Mouse (Mus musculus) spleen, adult 10 weeks (tissue): Measurements from ENCODE around the gene Gm28041. TPM values are rescaled to one million over a fixed set of nuclear protein-coding genes. Genes with fewer than 3 reads are reported as not detected.

ENCODE experiments used
- polyA plus RNA-seq: library from polyadenylated mRNA; stranded (reverse); fragments of 350-450 nt; fragmentation: Illumina TruSeq; extraction: RNeasy Lipid Tissue Mini Kit (QIAGEN cat#74804); gene quantifications from one replicate; pipeline ENCODE4 v1.2.3, GENCODE M21; 2015; ENCODE audit warnings: low replicate concordance; ENCODE audit not compliant: insufficient read depth

The Gm28041 gene
- 2.8 TPM for polyA plus RNA-seq

DNA sequence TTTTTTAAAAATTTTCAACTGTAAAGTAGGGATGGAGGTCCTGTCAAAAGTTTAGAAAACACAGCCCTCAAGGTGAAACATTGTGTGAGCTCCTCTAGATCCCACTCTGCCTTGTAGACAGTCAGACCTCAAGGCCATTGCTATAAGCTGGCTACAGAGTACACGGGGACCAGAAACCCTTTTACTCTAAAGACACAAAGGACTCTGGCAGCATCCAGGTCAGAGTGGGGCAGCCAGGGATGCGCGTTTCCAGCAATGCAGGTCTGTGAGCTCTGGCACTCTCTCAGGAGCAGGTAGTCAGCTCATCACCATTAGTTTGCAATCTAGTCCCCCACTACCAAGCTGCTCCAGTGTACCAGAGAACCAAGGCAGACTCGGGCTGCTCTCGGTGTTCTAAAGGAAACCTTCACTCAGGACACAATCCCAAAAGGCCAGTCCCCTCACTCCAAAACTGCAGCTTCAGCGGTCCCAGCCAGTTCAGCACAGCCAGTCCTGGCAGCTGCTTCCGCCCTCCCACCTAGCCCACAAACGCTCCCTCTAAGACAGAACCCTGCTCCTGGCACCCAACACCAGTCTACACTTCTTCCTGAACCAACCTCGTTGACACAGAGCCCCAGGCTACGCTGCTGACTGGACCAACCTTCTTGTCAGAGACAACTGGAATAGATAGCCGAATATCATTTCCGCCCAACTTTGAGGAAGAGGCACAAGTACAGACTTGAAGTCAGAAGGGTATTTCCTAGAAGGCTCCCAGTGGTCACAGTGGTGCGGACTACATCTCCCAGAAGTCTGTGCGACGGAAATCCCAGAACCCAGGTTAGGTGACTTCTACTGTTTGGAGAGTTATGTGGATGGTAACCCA, at the start of gene Gm28041, which contains the start of gene Zfp456:
Gene Gm28041, minus strand, starts transcription at position 684 of the 862 bp plus-strand sequence.
Gene Zfp456, minus strand, starts transcription at position 761 of the 862 bp plus-strand sequence.

DNA sequence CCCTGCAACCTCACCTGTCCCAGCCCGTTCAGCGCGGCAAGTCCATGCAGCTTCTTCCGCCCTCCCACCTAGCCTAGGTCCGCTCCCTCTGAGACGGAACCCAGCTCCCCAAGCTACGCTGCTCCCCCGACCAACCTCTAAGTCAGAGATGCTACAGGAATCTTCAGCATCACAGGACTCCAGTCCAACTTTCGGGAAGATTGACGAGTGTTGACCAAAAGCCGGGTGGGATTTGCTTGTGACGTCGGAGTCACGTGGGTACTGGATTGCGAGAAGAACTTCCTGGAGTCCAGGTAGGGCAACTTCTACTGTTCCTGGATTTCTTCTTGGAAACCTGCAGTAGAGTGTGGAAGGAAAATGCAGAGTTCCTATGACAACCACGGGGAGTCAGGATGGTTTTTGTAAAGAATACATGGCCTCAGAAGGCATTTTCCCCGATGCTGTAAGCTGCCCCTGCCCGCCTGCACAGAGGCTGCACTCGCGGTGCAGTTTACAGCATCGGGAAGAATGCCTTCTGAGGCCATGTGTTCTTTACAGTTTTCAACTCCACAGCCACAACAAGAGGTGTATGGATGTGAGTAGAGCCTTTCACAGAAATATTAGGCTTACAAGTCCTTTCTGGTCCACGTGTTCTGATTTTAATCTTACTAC, 45.8 kb upstream of the Gm28041 start, which contains the start of gene Zfp459:
Gene Zfp459, minus strand, starts transcription at position 212 of the 651 bp plus-strand sequence.

DNA sequence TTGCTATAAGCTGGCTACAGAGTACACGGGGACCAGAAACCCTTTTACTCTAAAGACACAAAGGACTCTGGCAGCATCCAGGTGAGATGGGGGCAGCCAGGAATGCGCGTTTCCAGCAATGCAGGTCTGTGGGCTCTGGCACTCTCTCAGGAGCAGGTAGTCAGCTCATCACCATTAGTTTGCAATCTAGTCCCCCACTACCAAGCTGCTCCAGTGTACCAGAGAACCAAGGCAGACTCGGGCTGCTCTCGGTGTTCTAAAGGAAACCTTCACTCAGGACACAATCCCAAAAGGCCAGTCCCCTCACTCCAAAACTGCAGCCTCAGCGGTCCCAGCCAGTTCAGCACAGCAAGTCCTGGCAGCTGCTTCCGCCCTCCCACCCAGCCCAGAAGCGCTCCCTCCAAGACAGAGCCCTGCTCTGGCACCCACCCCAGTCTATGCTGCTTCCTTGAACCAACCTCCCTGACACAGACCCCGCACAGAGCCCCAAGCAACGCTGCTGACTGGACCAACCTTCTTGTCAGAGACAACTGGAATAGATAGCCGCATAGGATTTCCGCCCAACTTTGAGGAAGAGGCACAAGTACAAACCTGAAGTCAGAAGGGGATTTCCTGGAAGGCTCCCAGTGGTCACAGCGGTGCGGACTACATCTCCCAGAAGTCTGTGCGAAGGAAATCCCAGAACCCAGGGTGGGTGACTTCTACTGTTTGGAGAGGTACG, 23.8 kb upstream of the Gm28041 start, which contains the start of gene Zfp429:
Gene Zfp429, minus strand, starts transcription at position 637 of the 721 bp plus-strand sequence.

DNA sequence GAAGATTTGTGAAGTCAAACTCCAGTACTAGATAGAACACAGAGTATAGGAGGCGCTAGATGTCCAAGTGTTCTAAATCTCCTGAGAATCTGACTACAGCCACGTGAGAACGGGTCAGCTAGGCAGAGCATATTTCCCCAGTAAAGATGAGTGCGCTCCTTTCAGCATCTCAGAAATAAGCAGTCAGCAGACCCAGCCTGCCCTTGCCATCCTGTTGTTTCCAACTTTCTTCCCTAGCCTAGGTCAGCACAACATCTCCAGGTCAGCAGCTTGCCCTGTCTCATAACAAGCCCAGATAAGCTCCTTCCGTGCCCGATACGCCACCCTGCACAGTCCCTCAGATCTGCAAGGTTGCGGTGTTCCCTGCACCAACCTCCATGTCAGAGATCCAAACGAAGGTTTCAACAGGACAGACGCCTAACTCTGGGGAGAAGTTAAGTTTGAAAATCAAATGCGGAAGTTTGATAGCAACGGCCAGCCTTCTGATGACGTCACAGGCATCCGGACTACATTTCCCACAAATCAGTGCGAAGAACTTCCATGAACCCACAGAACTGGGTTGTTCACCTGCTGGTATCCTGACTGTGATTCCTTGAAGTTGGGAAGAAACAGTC, 15.3 kb downstream of the Gm28041 start, which contains the start of the genes Gm28044 and Zfp953:
Gene Gm28044, minus strand, starts transcription at position 406 of the 614 bp plus-strand sequence.
Gene Zfp953, minus strand, starts transcription at position 475 of the 614 bp plus-strand sequence.

DNA sequence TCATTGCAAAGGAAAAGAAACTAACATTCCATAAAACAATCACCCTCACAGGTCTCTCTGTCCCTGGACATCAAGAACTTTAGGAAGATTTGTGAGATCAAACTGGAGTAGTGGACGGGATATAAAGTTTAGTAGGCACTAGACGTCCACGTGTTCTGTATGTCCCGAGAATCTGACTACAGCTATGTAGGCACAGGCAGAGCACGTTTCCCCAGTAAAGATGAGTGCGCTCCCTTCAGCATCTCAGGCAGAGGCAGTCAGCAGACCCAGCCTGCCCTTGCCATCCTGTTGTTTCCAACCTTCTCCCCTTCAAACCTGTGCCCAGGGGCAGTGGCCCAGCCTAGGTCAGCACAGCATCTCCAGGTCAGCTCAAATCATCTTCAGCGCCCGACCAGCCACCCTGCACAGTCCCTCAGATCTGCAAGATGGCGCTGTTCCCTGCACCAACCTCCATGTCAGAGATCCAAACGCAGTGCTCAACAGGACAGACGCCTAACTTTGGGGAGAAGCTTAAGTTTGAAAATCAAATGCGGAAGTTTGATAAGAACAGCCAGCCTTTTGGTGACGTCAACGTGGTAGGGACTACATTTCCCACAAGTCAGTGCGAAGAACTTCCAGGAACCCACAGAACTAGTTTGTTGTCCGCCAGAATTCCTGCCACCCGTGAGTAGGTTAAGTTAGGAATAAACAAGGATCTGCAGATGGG, 43.4 kb downstream of the Gm28041 start, which contains the start of gene Zfp595:
Gene Zfp595, minus strand, starts transcription at position 552 of the 706 bp plus-strand sequence.

DNA sequence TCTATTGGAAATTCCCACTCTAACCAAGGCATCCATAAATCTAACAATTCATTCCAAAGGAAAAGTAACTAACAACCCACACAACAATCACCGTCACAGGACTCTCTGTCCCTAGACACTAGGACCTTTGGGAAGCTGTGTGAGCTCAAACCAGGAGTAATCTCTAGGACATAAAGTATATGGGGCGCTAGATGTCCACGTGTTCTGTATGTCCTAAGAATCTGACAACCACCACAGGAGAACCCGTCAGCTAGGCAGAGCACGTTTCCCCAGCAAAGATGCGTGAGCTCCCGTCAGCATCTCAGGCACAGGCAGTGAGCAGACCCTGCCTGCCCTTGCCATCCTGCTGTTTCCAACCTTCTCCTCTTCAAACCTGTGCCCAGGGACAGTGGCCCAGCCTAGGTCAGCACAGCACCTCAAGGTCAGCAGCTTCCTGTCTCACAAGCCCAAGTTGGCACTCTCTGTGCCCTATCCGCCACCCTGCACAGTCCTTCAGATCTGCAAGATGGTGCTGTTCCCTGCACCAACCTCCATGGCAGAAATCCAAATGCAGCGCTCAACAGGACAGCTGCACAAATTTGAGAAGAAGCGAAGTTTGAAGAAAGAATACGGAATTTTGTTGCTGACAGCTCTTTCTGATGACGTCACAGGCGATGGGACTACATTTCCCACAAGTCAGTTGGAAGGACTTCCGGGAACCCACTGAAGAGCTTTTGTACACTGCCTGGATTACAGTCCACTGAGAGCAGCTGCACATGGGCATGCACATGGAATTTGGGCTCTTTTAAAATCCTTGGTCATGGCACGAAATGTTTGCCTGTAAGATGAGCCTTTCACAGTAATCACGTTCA, 69.5 kb downstream of the Gm28041 start, which contains the start of gene Zfp457:
Gene Zfp457, minus strand, starts transcription at position 664 of the 851 bp plus-strand sequence.

Other genes with a start within 250 kb of the Gm28041 start
- 31.5 TPM for gene Rsl1, start 202.6 kb downstream of the Gm28041 start, polyA plus RNA-seq
- 7.7 TPM for gene Zfp455, start 181.2 kb downstream of the Gm28041 start, polyA plus RNA-seq
- 6.9 TPM for gene Zfp458, start 97.3 kb downstream of the Gm28041 start, polyA plus RNA-seq
- 1.8 TPM for gene Zfp457, start 69.2 kb downstream of the Gm28041 start, polyA plus RNA-seq
- gene Zfp595, start 43.2 kb downstream of the Gm28041 start, polyA plus RNA-seq, result 24.2 TPM
- gene Gm28044, start 15.2 kb downstream of the Gm28041 start, polyA plus RNA-seq, result 3.4 TPM
- 14.9 TPM for gene Zfp953, start 15.1 kb downstream of the Gm28041 start, polyA plus RNA-seq
- 12.7 TPM for gene Zfp456, start 77 bp upstream of the Gm28041 start, polyA plus RNA-seq
- gene Zfp429, start 24.1 kb upstream of the Gm28041 start, polyA plus RNA-seq, result 37.0 TPM
- 5.2 TPM for gene Zfp459, start 45.7 kb upstream of the Gm28041 start, polyA plus RNA-seq
- gene Zfp874a, start 75.9 kb upstream of the Gm28041 start, polyA plus RNA-seq, result 22.7 TPM
- 32.3 TPM for gene Zfp874b, start 108.5 kb upstream of the Gm28041 start, polyA plus RNA-seq
- 21.0 TPM for gene Zfp58, start 124.8 kb upstream of the Gm28041 start, polyA plus RNA-seq
- 0.33 TPM for gene Gm26965, start 150.4 kb upstream of the Gm28041 start, polyA plus RNA-seq
- gene Zfp87, start 150.4 kb upstream of the Gm28041 start, polyA plus RNA-seq, result 32.9 TPM
- 17.4 TPM for gene Zfp748, start 178.1 kb upstream of the Gm28041 start, polyA plus RNA-seq
- 21.6 TPM for gene Zfp729b, start 234.0 kb upstream of the Gm28041 start, polyA plus RNA-seq